Mouse (Mus musculus) regulatory T cell (primary cell): ENCODE results near the gene Aspm.
"Not testable (repeated sequence)": the region's sequence is repeated elsewhere in the genome, so short reads cannot be mapped to it uniquely, and the experiment has no call there.

ENCODE experiments used
- in situ Hi-C: fragments of 300-600 bp; cut with MboI, MseI; formaldehyde crosslinking; loops from one replicate; pipeline ENCODE4 v1.15.1; 2025; ENCODE audit warnings: high pct_unique_total_duplicates

Aspm gene

DNA sequence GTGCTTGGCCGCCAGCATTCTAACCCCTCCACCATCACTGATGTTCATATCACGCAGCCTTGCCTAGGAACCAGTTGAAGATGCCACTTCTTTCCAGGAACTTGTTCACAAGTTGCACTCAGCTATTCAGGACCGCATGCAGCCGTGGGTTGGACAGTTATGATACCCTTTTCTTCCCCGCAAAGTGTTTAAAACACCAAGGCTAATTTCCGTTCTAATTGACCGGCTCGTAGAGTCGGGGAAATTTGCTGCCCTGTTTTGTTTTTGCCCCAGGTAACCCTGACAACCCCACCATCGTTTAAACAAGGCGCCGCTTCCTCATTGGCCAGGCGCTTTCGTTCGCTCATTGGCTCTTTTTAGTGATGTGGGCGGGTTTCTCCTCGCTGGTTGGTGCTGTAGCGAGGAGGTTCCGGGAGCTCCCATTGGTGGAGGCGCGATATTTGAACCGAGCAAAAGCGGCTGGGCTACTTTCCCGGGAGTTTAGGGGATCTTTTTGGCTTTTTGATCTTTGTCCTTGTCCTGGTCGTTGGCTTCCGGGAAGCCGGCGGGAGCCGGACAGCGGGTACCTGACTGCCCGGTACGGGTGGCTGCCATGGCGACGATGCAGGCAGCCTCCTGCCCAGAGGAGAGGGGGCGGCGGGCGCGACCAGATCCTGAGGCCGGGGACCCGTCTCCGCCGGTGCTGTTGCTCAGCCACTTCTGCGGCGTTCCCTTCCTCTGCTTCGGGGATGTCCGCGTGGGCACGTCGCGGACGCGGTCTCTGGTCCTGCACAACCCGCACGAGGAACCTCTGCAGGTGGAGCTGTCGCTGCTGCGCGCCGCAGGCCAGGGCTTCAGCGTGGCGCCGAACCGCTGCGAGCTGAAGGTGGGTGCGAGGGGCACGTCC is at the start of gene Aspm:
Aspm (plus strand) TSS at position 433 of the 886 bp plus-strand sequence.
- in situ Hi-C loops, result no loop called here

DNA sequence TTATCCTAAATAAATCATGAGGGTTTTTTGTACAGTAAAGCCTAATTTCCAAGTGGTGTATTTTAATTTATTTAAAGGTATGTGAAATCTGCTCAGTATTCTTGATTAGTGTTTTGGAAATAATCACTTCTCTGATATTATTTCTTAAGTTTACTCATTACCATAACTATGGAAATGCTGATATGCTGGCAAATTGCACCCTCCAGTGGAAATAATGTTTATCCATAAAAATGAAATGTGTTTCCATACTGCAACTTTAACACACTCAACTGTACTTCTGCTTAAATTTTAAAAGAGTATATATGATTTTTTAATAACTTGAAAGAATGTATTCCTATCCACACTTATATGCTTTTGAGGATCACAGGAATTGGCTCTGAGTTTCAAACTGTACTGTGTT is 48.8 kb upstream of the Aspm start:
- in situ Hi-C loops, result no loop called here

DNA sequence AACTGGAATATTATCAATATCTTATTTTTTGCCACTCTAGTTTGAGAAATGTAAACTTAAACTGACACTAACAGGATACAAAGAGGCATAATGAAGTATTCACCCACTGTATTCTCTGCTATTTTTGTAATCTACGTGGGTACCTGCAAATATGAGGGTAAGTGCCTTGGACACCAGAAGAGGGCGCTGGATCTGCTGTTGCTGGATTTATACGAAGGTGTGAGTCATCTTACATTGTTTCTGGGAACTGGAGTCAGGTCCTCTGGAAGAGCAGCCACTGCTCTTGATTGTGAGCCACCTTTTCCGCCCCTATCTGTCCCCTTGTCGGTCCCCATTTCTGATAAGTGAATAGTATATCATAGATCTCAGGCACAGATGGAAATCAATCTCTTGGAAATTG is 46.9 kb upstream of the Aspm start:
- in situ Hi-C loops, result no loop called here

DNA sequence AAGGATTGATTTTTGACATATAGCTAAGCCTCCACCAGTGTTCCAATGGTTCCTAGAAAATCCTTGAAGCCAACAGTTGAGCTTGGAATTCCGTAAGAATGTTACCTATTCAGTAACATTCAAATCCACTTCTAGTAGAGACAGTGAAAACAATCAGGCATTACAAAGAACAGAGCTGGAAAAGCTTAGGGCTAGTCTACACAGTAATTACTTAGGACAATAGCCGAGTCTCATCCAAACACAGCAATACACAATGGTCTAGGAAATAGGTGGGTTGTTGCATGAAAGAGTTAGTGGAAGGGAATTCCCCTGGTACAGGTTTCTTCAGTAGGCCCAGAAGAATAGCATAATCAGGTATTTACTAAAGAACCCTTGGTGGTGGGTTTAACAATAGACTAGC is 42.2 kb upstream of the Aspm start:
- in situ Hi-C loops, result not testable (repeated sequence)

DNA sequence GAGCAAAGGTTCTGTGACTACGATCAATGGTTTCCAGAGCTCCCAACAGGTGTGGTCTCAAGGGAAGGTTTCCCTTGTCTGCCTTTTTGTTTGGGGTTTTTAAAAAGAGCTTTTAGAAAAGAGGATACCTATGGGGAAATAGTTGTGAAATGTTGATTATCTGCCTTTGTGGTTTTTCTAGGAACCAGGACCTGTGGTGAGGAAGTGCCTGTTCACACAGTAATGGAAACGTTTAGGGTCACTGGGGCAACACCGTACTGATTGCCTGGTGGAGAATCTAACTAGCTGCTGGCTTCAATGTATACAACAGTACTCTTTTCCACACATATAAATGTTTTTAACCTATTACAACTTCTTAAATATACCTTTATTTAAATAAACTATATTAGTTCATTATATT is 41.1 kb upstream of the Aspm start:
- in situ Hi-C loops, result no loop called here

DNA sequence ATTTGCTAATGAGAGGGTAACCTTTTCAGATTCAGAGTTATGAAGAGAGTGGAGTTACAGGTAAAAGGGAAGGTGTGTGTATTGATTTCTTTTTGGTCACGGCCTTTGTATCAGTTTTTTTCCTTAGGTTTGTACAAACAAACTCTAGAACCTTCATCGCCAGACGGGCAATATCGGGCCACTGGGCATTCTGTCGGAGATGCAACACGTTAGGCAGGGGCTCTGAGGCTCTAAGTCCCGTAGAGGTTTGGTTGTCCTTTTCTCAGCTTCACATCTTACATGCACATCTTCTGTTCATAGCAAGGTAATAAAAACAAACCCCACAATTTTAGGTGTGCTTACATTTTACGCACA is 33.1 kb upstream of the Aspm start:
- in situ Hi-C loops, result no loop called here

DNA sequence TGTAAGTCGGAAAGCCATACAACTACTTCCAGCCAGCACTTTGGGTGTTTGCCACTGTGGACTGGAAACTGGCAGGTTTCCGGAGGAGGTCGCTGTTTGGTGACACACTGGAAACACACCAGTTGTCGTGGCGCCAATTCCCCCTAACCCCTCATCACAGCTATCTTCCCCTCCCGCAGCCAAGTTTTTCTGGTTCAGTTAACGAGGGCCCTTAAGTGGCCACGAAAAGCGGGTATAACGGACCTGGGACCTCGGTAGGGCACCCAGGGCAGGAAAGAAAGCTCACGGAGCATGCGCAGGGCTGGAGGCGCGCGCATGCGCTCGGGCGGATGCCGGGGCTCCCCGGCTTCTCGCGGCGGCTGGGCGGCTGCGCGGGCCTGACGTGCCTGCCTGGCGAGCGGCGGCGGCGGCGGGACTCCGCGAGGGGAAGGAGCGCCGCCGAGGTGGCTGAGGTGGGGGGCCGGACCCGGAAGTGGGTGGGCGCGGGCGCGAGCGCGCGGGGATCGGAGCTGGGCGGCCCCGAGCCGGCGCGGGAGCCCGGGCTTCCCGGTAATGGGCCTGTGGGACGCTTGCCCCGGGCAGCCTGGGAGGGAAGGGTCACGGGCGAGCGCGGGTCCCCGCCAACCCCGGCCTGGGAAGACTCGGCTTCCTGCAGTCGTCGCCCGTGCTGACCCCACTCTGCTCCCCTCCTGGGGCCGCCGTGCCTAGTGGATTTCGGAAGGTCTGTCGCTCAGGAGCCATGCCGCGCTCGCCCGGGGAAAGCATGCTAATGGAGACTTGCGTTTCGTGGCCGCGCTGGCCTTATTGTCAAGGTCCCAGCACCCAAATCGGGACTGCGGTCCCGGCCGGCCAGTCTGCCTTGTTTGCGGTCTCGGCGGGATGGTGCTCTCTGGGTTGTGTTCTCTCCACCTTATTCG is 32.4 kb upstream of the Aspm start, which contains the start of gene Zbtb41:
Zbtb41 (plus strand) TSS at position 414 of the 917 bp plus-strand sequence.
- in situ Hi-C loops, result no loop called here

DNA sequence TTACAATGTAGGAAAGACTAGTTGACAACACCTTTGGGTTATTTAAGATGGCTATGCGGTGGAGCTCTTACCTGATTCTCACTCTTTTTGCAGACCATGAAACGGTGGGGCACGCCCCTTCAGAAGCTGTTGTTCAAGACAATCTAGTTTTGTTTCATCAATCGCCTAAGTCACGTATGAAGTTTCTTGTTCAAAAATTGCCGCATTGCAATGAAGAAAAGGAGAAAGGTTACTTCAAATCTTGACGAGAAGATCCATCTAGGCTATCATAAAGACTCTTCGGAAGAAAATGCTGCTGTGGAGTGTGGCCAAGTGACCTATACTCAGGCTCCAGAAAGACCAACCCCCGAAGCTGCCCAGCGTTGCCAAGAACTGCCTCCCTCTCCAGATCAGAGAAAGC is 31.6 kb upstream of the Aspm start:
- in situ Hi-C loops, result no loop called here

DNA sequence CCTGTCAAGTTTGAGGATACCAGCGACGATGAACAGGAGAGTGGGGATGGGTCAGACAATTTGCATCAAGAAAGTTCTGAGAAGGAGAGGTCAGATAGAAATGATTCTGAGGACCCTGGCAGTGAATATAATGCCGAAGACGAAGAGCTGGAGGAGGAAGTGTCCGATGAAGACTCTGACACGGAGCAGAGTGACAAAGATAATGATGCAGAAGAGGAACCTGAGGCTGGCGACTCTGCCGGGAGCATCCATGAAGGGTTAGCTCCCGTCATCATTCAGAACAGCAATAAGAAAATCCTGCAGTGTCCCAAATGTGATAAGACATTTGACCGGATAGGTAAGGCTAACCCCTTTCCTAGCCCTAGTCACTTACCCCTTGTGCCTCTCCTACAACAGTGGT is 30.6 kb upstream of the Aspm start:
- in situ Hi-C loops, result no loop called here

DNA sequence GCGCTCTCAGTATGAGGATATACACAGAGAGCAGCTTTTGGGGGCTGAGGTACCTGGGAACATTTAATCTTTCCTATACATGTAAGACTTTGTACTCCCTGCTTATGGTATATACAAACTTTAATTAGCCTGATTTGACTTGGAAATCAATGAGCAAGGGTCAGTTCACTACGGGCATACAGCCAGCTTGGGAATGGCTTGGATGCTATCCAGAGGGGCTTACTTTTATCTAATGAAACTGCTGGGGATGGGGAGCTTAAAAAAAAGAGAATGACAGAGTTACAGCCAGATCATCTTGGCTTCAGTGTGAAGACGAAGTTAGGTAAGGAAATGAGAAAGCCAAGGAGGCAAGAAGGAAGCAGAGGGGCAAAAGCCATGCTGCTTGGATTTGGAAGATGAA is 29.6 kb upstream of the Aspm start:
- in situ Hi-C loops, result no loop called here

DNA sequence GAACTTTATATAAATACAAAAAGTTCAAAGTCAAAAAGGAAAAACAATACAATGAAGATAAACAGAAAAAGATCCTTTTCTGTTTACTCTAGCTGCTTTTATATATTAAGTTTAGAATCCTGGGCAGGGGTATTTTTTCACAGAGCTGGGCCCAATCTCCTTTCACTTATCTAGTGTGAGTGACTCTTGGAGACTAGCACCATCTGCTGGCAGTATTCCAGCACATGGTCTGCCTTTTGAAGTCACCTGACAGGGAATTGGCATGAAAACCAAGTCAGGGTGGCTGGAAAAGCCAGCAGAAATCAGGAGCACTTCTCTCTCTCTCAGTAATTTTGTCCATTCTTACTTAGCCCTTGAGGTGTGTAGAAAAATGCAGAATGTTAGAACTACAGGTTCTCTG is 16.2 kb upstream of the Aspm start:
- in situ Hi-C loops, result no loop called here

DNA sequence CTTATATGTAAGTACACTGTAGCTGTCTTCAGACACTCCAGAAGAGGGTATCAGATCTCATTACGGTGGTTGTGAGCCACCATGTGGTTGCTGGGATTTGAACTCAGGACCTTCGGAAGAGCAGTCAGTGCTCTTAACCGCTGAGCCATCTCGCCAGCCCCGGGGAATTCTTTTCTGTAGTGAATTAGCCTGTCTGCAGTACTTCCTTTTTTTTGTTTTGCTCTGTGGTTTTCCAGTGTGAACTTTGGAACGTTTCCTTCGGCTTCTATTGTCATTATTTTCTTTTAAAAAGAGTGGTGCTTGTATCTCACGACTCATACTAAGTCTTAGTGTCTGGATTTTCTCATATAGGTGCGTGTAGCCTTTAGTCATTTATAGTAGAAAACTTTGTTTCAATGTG is 11.5 kb upstream of the Aspm start:
- in situ Hi-C loops, result not testable (repeated sequence)

DNA sequence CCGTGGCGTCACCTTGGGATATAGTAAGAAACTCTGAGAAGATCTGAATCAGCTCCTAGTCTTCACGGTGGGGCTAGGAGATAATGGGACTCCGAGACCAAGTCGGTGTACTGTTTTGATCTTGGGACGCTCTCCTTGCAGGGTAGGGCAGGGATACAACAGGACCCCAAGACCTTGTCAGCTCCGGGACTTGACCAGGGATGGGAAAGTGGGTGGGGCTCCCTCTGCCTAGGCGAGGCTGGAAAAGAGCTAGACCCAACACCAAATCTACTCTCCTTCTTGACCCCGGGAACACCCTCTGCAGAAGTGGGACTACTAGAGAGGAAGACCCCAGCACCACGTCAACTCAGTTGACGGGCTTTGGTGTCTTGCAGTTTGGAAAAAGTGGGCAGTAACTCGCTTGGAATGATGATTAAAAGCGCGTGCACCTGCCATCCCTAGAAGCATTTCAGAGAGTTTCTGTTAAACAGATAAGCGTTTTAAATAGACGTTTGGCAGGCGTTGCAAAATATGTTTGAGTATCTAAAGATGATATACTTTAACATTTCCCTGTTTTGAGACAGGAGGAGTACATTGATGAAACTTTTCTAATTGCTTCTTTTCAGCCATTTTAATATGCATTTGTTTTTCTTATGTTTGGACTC is 776 bp downstream of the Aspm start:
- in situ Hi-C loops, result no loop called here

DNA sequence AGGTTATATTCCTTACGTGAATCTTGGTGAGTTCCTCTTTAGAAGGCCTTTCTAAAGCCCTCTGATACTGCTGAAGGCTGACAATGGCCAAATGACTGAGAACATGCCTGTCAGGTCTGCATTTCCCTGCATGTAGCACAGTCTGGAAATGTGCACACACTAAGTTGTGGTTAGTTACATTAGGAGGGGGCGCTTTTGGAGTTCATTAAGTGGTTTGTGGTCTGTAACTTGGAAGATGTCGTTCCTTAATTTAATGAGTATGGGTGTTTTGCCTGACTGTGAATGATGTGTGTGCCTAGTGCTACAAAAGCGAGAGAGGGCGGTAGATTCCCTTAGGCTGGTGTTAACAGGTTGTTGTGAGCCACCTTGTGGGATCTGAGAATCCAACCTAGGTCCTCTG is 6.2 kb downstream of the Aspm start:
- in situ Hi-C loops, result no loop called here

DNA sequence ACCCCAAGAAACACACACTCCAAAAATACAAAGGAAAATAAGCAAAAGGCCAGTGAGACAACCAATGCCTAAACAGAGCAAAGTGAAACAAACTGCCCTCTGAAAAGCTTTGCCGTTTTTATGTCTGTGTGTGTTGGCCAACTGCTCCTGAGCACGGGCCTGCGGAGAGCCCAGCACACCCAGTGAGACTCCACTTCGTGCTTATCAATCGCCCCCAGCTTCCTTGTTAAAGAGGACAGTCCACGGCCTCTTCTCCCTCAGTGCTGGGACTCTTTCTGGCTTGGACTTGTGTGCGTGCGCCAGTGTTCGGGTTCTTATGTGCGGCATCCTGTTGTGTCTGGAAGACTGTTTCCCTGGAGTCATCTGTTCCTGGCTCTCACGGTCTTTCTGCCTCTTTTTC is 11.4 kb downstream of the Aspm start:
- in situ Hi-C loops, result no loop called here

DNA sequence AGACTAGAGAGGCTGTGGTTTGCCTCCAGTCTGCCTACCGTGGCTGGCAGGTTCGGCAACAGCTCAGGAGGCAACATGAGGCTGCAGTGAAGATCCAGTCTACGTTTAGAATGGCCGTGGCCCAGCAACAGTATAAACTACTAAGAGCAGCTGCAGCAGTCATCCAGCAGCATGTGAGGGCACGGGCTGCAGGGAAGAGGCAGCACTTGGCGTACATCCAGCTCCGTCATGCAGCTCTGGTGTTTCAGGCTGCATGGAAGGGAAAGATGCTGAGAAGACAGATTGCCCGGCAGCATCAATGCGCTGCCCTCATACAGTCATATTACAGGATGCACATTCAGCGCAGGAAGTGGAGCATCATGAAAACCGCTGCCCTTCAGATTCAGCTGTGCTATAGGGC is 24.3 kb downstream of the Aspm start:
- in situ Hi-C loops, result no loop called here

DNA sequence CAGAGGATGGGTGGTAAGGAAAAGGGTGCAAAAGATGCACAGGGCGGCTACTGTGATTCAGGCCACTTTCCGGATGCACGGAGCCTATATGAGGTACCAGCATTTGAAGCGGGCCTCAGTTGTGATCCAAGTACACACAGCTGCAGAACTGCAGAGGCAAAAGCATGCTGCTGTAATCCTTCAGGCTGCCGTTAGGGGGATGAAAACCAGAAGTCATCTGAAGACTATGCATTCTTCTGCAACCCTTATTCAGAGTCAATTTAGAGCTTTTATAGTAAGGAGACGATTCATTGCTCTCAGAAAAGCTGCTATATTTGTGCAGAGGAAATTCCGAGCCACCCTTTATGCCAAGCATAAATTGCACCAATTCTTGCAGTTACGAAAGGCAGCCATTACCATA is 25.7 kb downstream of the Aspm start:
- in situ Hi-C loops, result no loop called here

DNA sequence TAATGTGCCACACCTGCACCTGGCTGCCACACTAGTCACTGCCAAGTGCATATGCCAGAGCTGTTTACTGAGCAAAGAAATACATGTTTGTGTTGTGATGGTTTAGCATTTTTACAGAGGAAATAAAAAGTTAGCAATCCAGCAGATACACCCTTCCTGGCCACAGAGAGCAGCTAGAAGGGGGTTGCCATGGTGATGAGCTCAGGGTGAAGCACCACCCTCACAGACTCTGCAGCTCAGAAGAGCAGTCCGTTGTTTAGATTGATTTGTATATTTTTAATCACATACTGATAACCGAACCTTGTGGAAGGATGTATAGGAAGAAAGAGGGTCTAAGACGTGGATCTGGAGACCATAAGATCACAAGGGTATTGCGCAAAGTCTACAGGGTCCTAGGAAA is 26.6 kb downstream of the Aspm start:
- in situ Hi-C loops, result no loop called here

DNA sequence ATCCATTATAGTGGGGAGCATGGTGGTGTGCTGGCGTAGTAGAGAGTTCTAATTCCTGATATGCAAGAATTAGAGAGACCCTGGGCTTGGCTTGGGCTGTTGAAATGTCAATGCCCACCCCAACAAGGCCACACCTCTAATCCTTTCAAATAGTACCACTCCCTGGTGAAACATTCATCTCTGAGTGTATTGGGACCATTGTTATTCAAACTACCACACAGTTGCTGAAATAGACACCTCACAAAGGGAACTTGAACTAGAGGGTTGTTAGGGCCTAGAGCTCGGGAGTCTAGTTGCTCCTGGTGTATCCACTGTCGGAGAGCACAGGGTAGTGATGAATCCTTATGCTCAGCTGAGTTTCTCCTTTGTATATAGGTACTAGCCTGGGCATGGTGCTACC is 40.1 kb downstream of the Aspm start:
- in situ Hi-C loops, result no loop called here

DNA sequence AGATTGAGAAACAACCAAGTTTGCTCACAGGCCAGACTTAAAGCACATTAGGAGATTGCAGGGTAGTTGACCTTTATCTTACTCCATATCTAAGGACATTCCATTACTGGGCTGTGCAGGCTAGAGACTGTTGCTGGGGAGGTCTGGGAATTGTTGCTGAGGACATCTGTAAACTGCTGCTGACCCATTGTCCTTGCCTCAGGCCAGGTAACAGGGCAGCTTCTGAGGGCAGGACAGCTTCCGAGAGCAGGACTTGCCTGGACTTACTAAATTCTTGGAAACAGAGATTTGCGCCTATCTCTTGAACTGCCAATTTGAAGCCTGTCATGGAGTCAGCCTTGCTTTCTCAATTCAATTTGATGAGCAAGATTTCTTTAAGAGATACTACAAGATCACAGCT is 40.8 kb downstream of the Aspm start:
- in situ Hi-C loops, result no loop called here

DNA sequence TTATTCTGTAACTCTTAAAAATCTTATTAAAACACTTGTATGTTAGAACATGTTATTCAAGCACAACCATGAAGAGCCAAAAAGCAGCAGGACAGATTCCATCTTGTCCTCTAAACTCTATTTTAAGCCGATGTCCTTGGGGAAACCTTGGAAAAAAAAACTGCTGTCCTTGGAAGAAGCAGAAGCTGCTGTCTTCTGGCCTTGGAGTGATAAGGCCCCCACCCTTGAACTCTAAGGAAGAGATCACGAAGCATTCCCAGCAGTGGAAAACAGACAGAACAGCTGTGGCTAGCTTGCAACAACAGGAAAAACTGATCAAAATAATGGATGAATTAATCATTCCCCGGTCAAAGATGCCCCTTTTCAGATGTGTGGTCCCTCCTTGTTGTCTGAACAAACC is 41.6 kb downstream of the Aspm start:
- in situ Hi-C loops, result no loop called here

DNA sequence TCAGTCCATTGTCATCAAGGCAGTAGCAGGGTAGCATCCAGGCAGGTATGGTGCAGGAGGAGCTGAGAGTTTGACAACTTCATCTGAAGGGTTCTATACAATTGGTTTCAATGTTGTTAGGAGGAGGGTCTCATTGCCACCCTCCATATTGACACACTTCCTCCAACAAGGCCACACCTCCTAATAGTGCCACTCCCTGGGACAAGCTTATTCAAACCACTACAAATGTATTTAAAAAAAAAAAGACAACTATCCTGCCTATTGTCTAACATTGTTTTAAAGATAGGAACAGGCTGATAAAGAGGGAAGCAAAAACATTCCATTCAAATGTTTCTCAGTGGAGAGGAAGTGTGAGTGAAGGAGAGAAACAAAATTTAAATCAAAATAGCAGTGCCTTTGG is 45.2 kb downstream of the Aspm start:
- in situ Hi-C loops, result no loop called here
